Mouse (Mus musculus): Measurements from ENCODE around the gene Ston2.
A peak's percentile ranks its signal among the peaks of the same experiment; 100 is the strongest.

Ston2 gene

GRCm38 (mm10) chr12:91787959-91788437 lies at the start of gene Ston2:
Gene Ston2 (minus strand): TSS chr12:91788387.
- no peak for DNase-seq (ENCODE audit: low read depth, low spot score)

GRCm38 (mm10) chr12:91837401-91838065 lies 49.3 kb upstream of the Ston2 start:
- no peak for DNase-seq (ENCODE audit: low read depth, low spot score)

- no peak for DNase-seq (ENCODE audit: low read depth, low spot score)
Observed at GRCm38 (mm10) chr12:91833939-91834333, 45.7 kb upstream of the Ston2 start.

- no peak for DNase-seq (ENCODE audit: low read depth, low spot score)
Observed at GRCm38 (mm10) chr12:91833237-91833938, 45.2 kb upstream of the Ston2 start.

GRCm38 (mm10) chr12:91831410-91831809 lies 43.2 kb upstream of the Ston2 start:
- DNase-seq (ENCODE audit: low read depth, low spot score): no peak

- DNase-seq (ENCODE audit: low read depth, low spot score): no peak
Observed at GRCm38 (mm10) chr12:91820461-91820860, 32.3 kb upstream of the Ston2 start.

GRCm38 (mm10) chr12:91818726-91819125 lies 30.5 kb upstream of the Ston2 start:
- DNase-seq (ENCODE audit: low read depth, low spot score): no peak

- DNase-seq (ENCODE audit: low read depth, low spot score): peak; percentile 9
Observed at GRCm38 (mm10) chr12:91815990-91816389, 27.8 kb upstream of the Ston2 start.

DNA sequence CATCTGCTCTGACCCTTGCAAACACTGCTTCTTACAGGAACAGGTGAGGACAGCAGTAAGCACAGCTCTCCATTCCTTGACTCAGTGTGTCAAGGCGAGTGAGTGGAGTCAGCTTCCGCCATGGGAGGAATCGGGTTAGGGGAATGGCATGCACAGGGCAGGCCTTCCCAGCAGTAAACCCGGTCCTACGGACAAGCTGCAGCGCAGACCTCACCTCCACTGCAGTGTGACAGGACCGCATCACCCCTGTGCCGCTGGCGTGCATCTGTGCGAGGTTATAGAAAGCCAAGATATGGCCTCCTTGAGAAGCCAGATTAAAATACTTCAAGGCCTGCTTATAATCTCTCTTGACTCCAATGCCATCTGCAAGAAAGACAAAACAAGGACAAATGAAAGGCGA lies 27.4 kb upstream of the Ston2 start:
- no peak for DNase-seq (ENCODE audit: low read depth, low spot score)

GRCm38 (mm10) chr12:91808911-91809310 lies 20.7 kb upstream of the Ston2 start:
- no peak for DNase-seq (ENCODE audit: low read depth, low spot score)

DNA sequence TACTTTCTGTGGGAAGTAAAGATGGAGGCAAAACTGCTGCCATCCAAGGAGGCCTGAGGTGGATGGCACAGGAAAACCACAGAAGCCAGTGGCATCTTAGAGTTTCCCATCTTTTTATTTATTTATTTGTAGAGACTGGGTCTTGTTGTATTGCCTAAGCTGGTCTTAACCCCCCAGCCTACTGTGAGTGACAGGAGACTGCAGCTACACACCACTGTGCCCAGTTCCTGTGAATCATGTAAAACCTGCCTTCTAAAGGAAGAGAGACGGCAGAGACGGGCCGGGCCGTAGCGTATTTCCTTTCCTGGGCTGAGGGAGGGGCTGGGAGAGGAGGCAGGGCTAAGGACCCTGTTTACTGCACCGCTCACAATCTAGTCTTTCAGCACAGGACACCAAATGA lies 19.6 kb upstream of the Ston2 start:
- no peak for DNase-seq (ENCODE audit: low read depth, low spot score)

GRCm38 (mm10) chr12:91807095-91807494 lies 18.9 kb upstream of the Ston2 start:
- DNase-seq (ENCODE audit: low read depth, low spot score): no peak

- no peak for DNase-seq (ENCODE audit: low read depth, low spot score)
Observed at GRCm38 (mm10) chr12:91804262-91804661, 16.1 kb upstream of the Ston2 start.

DNA sequence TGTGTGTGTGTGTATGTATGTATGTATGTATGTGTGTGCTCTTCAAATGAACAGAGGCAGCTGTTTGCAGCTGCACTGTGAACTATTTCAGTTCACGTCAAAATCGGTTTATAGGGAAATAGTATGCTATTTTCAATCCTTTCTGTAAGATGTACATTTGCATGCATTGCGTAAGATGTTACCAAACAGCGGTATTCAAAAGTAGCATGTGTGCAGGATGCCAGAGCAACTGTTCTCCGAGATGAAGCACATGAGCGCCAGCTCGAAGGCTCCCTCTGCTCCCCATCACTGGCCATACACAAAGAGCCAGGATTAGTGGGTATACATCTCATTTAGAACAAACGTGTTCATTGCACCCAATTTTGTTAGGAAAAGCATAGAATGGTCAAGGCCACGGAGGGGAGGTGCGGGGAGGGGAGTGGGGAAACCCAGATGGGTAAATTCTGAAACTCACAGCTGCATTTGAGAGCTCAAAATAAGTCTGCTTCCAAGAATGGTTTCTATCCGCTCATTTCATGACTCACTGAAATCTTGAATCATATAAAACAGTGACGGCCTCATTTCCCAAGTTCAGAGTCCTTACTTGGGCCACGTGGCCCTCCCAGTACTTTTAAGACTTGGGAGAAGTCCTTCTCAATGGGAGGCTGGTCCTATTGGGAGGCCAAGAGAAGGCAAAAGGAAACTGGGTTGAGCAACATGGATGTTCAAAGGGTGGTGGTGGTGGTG lies 15.2 kb upstream of the Ston2 start:
- no peak for DNase-seq (ENCODE audit: low read depth, low spot score)

DNA sequence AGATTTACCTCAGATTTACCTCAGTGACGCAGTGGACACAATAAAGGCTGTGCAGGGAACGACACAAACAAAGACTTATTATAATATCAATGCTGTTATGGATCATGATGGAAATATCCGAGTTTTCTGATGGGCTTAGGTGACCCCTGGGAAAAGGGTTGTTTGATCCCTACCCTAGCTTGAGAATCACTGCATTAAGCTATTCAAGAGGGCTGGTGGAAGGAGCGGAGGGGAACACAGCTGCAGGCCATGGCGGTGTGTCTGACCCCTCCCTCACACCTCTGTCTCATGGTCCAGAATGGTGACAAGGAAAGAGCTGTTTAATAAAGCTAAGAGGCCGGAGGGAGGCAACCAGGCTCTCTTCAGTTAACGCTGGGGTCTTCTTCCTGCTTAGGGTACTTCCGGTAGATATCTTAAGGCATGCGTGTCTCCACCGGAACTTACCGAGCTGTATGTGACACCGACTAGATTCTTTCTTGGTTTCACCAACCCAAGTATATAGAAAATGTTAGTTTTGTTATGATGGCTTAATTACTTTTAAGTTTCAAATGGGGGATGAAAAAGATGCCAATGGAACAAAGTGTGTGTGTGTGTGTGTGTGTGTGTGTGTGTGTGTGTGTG lies 14.5 kb upstream of the Ston2 start:
- DNase-seq (ENCODE audit: low read depth, low spot score): no peak

DNA sequence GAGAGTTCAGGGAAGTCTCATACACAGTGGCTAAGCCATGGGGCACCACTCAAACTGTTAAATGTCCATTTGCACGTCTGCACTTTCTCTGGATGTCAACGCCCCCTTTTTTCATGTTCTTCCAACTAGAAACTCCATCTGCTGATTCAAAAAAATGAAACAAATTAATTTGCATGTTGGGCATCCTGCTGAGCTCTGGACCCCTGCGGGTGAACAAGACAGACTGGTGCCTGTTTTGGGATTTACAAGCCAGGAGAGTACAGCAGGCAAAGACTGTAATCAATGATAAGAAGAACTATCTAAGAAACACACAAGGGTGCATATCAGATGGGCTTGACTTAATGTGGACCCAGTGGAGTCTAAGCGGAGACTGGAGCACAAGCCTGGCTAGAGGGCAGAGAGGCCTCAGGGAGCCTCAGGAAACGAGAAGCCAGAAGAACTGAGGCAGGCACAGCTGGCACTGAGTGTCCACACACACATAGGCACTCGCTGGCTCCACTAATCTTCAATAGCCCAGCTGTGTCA lies 12.7 kb upstream of the Ston2 start:
- no peak for DNase-seq (ENCODE audit: low read depth, low spot score)

DNA sequence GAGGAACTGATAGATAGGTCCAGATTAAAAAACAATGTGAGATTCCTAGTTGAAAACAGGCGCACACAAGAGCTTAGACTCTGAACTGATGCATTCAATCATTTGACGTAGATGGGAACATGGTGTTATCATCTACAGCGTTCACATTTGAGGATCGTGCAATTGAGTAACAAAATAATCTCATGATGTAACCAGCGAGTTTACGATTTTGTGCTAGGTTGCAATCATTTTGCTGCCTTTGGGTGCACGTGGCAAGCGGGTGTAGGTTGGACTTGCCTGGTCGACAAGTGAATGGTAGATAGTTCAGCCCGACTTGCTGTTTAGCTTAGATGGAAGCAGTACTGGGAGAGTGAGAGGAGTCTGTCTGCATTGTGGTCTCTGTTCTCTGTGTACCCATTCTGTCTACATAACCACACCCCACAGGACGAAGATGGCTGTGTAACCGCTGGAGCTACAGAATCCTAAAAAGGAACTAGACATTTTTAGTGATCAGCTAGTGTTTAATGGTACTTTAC lies 11.7 kb upstream of the Ston2 start:
- DNase-seq (ENCODE audit: low read depth, low spot score): no peak

DNA sequence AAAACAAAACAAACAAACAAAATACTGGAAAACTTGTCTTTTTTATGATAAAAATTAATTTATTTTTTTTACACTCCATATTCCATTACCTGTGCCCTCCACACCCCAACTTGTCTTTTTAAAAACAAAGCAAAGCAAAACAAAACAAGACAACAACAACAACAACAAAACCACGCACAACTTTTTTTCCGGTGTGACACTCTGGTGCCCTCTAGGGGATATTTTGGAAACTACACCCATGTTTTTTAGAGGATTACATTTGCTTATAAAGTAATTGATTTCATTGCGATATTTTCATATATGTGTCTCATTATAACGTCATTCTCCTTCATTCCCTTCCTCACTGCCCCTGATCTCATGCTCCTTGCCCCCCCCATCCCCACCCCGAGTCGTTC lies 11.2 kb upstream of the Ston2 start:
- no peak for DNase-seq (ENCODE audit: low read depth, low spot score)

DNA sequence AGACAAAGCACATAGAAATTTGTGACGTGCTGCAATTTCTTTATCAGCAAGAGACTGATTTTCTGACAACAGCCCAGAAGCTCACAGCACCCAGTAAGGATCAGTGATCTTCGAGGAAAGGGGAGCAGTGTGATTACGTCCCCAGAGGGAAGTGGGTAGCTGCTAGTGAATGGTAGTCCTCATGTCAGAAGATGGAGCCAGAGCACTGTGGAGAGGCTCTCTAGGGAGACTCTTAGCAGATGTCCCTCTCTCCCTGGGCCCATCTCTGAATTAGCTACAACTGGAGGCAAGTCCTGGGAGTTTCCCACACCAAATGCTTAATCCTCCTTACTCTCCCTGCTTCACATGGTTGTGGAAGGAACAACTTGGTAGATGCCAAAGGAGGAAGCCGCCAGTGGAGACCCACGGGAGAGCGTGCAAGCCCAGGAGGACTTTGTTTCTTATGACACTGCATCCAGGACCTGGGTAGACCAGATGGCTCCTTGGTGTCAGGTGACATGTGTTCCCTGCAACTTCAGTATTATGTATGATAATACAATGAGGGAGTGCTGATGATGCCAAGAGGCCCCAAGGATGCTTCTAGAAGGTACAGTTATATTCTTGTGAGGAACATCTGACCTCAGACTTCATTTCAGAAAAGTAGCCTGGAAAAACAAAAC lies 10.7 kb upstream of the Ston2 start:
- no peak for DNase-seq (ENCODE audit: low read depth, low spot score)

DNA sequence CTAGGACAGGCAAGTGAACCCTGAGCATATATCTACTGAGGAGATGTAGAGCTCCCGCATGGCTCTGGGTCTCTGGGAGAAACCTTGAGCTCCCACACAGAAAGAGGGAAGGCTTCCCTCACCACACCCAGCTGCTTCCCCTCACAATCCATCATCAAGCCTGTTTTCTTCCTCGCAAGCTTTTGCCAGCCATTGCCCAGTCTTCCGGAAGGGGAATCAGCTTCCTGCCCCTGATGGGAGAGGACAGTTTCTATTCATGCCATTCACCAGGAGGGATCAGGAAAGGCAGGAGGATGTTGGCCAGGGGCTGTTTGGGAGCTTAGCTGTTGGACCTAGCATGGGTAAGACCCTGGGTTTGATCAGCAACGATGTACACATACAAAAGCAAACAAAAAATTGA lies 8.6 kb upstream of the Ston2 start:
- no peak for DNase-seq (ENCODE audit: low read depth, low spot score)

DNA sequence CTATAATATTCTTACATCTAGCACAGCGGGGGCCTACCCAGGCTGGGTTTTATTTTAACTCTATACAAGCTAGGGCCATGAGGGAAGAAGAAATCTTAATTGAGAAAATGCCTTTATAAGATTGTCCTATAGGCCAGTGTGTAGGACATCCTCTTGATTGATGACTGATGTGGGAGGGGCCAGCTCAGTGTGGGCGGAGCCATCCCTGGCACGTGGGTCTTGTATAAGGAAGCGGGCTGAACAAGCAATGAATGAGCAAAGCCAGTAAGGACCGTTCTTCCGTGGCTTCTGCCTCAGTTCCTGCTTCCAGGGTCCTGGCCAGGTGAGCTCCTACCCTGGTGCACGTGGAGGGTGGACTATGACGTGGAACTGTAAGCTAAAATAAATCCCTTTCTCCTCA lies 5.1 kb upstream of the Ston2 start:
- DNase-seq (ENCODE audit: low read depth, low spot score): no peak
